Mouse (Mus musculus) macrophage (primary cell): ENCODE results near the gene Tor2a. TPM values are rescaled to one million over a fixed set of nuclear protein-coding genes. Genes with fewer than 3 reads are reported as not detected.

Source experiments
- H3K27ac ChIP-seq: fragments of 350-480 bp; formaldehyde crosslinking; 2 replicates; pipeline ENCODE4 v1.9.0; 2021
- H3K36me3 ChIP-seq: fragments of 350-480 bp; formaldehyde crosslinking; 2 replicates; pipeline ENCODE4 v1.9.0; 2021; ENCODE audit errors: inconsistent target
- H3K4me3 ChIP-seq: fragments of 350-480 bp; formaldehyde crosslinking; 2 replicates; pipeline ENCODE4 v1.9.0; 2021; ENCODE audit errors: inconsistent target
- H3K79me2 ChIP-seq: fragments of 350-480 bp; formaldehyde crosslinking; 2 replicates; pipeline ENCODE4 v1.9.0; 2021; ENCODE audit errors: inconsistent target
- WGBS: methylation state at CpG from one replicate; pipeline ENCODE4 v1.1.7; 2026; ENCODE audit warnings: inconsistent platforms; ENCODE audit not compliant: missing documents; 5-methylcytosine and 5-hydroxymethylcytosine counted together
- polyA plus RNA-seq: library from polyadenylated mRNA; stranded (reverse); fragments of 250-400 nt; gene quantifications from 3 replicates; pipeline ENCODE4 v1.2.4, GENCODE M21; 2018; ENCODE audit warnings: inconsistent platforms

Tor2a gene
- polyA plus RNA-seq, 1 experiment from 2014 or later = 19.2 TPM

DNA sequence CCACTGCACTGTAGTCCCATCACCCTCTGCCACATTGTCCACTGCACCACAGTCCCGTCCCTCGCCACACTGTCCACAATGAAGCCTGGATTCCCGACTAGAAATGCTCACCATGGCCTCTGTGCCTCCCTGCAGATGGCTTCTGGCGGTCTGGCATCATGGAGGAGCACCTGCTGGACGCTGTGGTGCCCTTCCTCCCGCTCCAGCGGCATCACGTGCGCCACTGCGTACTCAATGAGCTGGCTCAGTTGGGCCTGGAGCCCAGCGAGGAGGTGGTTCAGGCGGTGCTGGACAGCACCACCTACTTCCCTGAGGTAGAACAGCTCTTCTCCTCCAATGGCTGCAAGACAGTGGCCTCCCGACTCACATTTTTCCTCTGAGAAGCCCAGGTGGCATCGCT, 4.3 kb downstream of the Tor2a start:
- Histone ChIP-seq H3K27ac (no peak overlapping the region), H3K36me3 (peaks cover 31% of the 10 kb centered on the region; the same call in 1 of the 2 replicates), H3K79me2 (no peaks in the 10 kb centered on the region; the same call in 1 of the 2 replicates), H3K4me3 (no peak overlapping the region)
- 95% methylated on average over 14 of the region's 14 CpGs for WGBS

DNA sequence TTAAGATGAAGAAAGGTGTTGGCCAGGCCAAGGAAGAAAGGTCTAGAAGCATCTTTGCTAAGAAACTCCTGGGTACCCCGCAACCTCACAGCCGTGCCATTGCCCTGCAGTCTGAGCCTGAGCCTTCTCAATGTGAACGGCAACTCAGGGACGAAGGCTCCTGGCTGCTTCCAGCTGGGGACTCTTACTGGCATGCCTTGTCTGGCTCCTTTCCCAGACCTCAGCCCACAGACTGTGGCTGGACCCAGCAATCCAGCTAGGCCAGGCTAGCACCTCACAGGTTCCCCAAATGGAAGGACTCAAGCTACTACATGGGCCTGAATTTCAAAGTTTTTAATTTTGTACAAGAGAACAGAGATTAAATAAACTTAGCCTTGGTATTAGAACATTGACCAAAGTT, 4.8 kb downstream of the Tor2a start:
- 96% methylated on average over 4 of the region's 4 CpGs for WGBS
- peaks cover 31% of the 10 kb centered on the region; the same call in 1 of the 2 replicates for H3K36me3 ChIP-seq
- H3K27ac ChIP-seq = no peak overlapping the region
- H3K79me2 ChIP-seq = no peaks in the 10 kb centered on the region; the same call in 1 of the 2 replicates
- H3K4me3 ChIP-seq = no peak overlapping the region

DNA sequence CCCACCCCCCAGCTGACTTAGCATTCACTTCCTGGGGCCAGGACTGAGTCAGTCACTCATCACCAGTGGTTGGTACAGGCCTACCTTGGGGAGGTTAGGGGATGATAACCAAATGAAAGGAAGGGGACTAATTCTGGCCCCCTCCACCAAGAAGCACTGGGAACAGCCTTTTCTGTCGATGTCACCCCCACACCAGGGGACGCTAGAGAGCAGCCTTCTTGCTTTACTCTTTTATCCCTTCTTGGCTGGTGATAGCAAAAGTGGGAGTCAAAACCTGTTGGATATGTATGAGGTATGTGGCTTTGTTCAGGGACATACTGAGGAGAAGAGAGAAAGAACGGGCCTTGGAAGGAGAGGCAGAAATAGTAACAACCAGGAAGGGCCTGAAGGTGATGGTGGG, 6.3 kb downstream of the Tor2a start:
- Histone ChIP-seq H3K27ac (no peak overlapping the region), H3K36me3 (peaks cover 31% of the 10 kb centered on the region; the same call in 1 of the 2 replicates), H3K79me2 (no peaks in the 10 kb centered on the region; the same call in 1 of the 2 replicates), H3K4me3 (no peak overlapping the region)
- WGBS = 68% methylated on average over 3 of the region's 3 CpGs

DNA sequence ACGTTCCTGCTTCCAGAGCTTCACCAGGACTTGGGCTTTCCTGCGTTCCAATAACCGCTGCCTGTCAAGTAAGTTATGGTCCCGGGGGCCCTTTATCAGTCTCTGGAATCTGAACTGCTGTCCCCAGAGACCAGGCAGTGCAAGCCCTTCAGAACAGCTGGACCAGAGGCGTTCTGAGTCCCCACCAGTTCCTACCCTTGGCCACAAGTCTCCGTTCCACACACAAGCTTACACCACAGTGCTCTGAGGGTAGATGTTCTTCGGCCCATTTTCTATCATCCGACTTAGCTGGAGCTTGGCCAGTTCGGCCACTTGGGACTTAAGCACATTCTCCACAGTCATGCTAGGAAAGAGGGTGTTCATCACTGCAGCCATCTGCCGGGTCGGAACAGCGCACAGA, 10.2 kb downstream of the Tor2a start:
- Histone ChIP-seq H3K36me3 (peaks cover 12% of the 10 kb centered on the region; the same call in 1 of the 2 replicates), H3K79me2 (no peaks in the 10 kb centered on the region), H3K27ac (no peak overlapping the region), H3K4me3 (no peak overlapping the region)
- 73% methylated on average over 10 of the region's 12 CpGs for WGBS

DNA sequence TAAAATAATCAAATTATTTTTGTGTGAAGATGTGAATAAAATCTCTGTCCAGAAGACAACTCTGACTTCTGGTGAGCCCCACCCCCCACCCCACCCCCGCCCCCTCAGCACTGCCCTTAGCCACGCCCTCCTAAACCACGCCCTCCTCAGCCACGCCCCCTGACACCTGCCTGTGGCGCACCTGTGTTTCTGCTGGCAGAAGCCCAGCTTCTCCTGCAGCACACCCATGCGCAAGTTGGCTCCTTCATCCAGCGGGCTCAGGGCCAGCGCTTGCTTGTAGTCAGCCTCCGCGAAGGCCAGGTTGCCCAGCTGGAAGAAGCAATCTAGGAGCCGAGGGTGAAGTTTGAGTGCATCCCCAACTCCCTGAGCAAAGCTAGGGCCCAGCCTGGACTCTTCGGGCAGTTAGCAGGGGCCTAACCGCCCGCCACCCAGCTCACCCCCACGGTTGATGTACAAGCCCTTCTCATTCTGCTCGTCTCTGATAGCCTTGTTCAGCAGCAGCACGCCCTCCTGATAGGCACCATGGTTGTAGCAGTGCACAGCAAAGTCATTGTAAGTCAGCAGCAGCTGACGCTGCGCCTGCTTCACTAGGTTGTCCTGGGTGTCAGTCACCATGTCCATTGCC, 11.7 kb downstream of the Tor2a start:
- Histone ChIP-seq H3K36me3 (no peaks in the 10 kb centered on the region), H3K79me2 (no peaks in the 10 kb centered on the region), H3K4me3 (no peak overlapping the region), H3K27ac (no peak overlapping the region)
- WGBS = 88% methylated on average over 16 of the region's 19 CpGs

DNA sequence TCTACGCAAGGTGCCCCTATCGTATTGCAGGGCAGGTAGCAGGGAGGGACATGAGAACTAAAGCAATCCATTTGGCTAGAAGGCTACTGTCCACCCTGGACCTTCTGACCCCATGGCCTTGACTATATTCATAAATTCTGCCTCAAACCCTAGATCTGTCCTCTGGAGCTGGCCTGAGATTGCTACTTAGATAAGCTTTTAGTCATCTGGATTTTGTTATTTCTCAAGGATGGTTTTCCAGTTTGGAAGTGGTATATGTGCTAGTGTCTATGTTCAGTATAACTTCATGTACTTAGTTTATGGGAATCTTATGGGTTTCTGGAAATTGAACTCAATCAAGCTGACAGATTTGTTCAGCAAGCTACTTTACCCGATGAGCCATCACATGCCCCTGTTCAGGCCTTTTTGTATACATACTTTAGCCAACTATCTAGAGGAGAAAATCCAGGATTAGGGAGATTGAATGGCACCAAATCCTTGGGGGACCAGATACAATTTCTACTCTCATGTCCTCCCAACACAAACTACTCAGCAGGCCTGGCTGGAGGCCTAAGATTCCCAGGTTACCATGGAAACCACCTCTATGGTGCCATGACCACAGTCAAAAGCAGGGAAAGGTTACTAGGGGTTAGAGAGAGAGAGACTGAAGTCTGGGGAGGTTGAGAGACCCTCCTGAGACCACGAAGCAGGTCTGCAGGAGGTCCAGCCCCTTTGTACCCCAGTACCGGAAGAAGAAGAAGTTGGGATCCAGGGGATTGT, 12.5 kb downstream of the Tor2a start:
- Histone ChIP-seq H3K27ac (no peak overlapping the region), H3K4me3 (no peak overlapping the region), H3K79me2 (no peaks in the 10 kb centered on the region), H3K36me3 (no peaks in the 10 kb centered on the region)
- WGBS = 88% methylated on average over 5 of the region's 5 CpGs

DNA sequence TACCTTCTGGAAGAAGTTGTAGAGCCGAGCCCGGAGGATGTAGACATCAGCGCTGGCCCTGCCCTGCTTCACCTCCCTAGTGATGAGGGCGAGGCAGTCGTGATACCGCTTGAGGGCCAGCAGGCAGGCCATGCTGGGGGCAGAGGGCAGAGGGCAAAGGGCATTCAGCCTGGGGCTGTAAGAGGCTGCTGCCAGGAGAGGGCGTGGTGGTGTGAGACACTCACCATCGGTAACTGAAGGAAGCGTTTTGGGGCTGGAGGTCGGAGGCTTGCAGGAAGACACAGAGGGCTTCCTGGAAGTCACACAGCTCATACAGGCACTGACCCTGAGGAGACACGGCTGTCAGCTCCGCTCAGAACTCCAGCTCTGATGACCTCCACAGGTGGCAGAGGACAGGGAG, 14.9 kb downstream of the Tor2a start:
- Histone ChIP-seq H3K36me3 (no peaks in the 10 kb centered on the region), H3K27ac (no peak overlapping the region), H3K79me2 (no peaks in the 10 kb centered on the region), H3K4me3 (no peak overlapping the region)
- WGBS = 72% methylated on average over 12 of the region's 12 CpGs

DNA sequence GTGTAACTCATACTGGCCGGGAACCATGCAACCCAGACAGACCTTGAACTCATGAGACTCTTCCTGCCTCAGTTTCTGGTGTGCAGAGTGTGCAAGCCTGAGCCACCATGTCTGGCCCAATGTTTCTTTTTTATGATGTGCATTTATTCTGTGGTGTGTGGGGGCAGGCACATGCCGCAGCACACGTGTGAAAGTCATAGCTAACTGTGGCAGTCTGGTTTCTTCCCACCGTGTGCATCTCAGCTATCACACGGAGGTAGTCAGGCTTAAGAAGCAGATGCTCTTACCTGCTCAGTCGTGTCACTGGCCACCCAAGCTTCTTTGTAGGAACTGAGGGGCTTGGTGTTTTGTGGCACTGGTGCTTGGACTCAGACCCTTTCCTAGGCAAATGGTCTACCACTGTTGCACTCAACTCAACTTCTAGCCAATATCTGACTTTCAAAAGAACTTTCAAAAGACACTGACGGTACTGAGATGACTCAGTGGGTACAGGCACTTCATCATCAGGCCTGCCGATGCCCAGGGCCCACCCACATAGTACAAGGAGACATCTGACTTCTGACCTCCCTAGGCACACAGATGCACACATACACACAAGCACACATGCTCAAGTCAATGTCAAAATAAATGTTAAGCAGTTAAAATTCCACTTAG, 15.7 kb downstream of the Tor2a start:
- no peak overlapping the region for H3K4me3 ChIP-seq
- 84% methylated on average over 8 of the region's 8 CpGs for WGBS
- no peak overlapping the region for H3K27ac ChIP-seq
- no peaks in the 10 kb centered on the region for H3K79me2 ChIP-seq
- no peaks in the 10 kb centered on the region for H3K36me3 ChIP-seq

DNA sequence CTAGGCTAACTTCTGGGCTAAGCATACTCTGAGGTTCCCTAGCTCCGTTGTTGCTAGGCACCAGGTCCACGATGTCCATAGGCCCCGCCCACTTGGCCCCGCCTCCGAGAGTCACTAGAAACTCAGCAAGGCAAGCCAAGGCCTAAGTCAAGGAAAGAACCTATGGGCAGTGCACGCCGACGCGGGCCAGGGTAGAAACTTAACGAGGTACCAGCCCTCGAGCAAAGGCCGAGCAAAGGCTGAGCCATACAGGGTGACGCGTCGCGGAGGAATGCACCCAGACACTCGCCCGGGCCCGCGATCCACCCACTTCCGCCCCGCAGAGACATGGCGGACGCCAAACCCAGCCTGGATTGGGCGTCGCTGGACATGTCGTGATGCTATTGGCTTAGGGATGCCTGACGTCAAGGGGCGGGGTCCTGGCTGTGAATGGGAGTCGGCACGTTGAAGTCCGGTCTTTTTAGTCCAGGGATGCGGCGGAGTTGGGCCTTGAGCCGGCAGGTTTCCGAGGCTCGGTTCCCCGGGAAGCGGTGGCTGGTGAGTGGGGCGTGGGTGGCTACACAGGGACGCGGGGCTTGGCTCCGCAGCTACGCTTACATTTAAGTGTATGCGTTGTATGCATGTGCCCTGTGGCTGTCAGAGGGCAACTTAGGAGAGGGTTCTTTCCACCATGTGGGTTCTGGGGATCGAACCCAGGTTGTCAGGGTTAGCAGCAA, 18.5 kb downstream of the Tor2a start, which contains the start of the genes Ttc16 and Ptrh1:
Gene Ttc16 (minus strand): TSS at position 275 of the 716 bp plus-strand sequence.
Gene Ptrh1 (plus strand): TSS at position 428 of the 716 bp plus-strand sequence.
- Histone ChIP-seq H3K79me2 (no peaks in the 10 kb centered on the region), H3K4me3 (peak within 1 kb of the TSS; percentile 45), H3K27ac (peak within 1 kb of the TSS; percentile 28; the same call in 1 of the 2 replicates), H3K36me3 (no peaks in the 10 kb centered on the region)
- WGBS = under 1% methylated on average over 46 of the region's 46 CpGs

DNA sequence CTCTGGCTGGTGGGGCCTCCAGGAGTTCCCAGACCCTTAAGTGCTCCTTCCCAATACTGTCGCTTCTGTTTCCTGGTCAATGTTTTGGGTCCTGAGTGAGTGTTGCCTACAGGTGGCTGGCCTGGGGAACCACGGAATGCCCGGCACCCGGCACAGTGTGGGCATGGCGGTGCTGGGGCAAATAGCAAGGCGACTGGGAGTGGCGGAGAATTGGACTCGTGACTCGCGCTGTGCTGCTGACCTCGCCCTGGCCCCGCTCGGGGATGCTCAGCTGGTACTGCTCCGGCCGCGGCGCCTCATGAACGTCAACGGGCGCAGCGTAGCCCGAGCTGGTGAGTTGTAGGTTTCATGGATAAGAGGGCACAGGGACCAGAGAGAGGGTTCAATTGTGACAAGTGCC, 19.2 kb downstream of the Tor2a start:
- H3K4me3 ChIP-seq = peak overlapping the region; percentile 45
- H3K36me3 ChIP-seq = no peaks in the 10 kb centered on the region
- H3K27ac ChIP-seq = no peak overlapping the region
- 41% methylated on average over 22 of the region's 22 CpGs for WGBS
- H3K79me2 ChIP-seq = no peaks in the 10 kb centered on the region

DNA sequence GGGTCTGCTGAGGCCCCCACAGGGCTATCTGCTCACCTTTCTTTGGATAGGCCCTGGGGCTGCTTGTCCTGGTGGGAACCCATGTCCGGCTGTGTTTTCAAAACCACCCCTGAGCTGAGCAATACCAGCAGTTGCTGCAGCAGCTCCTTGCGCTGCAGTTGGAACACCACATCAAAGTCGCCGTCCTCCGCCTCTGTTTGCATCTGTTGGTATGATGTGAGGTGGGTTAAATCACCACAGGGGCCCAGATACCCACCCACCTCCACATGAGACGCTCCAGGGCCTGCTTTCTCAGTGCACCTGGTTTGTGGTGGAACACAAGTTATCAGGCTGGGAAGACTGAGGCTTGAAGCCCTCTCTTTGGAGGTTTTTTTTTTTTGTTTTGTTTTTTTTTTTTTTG, 21.0 kb downstream of the Tor2a start:
- Histone ChIP-seq H3K79me2 (no peaks in the 10 kb centered on the region), H3K27ac (no peak overlapping the region), H3K4me3 (no peak overlapping the region), H3K36me3 (no peaks in the 10 kb centered on the region)
- WGBS = 97% methylated on average over 5 of the region's 6 CpGs

DNA sequence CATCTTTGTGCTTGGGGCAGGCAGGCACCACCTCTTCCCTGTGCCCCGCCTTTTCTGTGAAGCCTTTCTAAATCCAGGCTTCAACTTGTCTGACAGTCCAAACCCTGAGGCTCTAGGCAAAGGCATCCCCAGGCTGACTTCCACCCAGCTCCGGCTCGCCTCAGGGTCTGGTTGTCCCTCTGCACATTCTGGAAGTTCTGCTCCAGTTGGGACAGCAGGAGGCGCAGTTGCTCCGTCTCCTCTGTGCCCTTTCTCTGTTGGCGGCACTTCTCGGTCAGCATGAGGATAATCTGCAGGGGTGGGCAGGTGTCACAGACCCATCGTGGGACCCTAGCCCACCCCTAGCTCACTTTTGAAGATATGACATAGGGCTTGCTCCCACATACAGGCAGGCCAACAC, 22.1 kb downstream of the Tor2a start:
- H3K4me3 ChIP-seq = no peak overlapping the region
- 37% methylated on average over 8 of the region's 8 CpGs for WGBS
- no peaks in the 10 kb centered on the region for H3K79me2 ChIP-seq
- no peak overlapping the region for H3K27ac ChIP-seq
- no peaks in the 10 kb centered on the region for H3K36me3 ChIP-seq

DNA sequence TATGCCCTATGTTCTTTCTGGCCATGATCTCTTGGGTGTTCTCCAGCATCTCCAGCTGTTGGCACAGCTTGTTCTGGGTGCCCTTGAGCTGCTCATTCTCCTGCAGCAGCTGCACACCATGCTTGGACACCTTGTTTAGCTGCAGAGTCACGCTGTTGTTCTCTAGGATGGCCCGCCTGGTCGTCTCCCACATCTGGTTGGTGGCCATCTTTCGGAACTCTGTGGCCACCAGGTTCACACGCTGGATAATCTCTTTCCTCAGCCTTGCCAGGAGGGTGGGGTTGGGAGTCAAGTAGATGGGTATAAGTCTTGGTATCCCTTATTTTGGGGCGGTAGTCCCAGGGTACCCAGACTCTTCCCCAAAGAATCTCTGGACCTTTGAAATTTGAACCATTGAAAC, 22.7 kb downstream of the Tor2a start:
- Histone ChIP-seq H3K36me3 (no peaks in the 10 kb centered on the region), H3K4me3 (no peak overlapping the region), H3K27ac (no peak overlapping the region), H3K79me2 (no peaks in the 10 kb centered on the region)
- 95% methylated on average over 6 of the region's 6 CpGs for WGBS

DNA sequence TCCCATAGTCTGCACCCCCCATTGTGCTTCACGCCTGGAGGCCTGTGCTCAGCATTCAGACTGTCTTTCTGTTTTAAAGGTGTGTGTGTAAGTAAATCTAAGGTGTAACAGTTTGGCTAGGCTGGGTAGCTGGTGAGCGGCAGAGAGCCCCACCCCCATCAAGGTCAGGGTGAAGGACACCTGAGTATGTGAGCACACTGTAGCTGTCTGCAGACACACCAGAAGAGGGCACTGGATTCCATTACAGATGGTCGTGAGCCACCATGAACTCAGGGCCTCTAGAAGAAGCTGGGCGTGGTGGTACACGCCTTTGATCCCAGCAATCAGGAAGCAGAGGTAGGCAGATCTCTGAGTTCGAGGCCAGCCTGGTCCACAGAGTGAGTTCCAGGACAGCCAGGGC, 24.7 kb downstream of the Tor2a start:
- Histone ChIP-seq H3K79me2 (no peaks in the 10 kb centered on the region), H3K27ac (no peak overlapping the region), H3K4me3 (no peak overlapping the region), H3K36me3 (no peaks in the 10 kb centered on the region)
- 87% methylated on average over 4 of the region's 6 CpGs for WGBS
